Mouse (Mus musculus) intestine, embryonic 15.5 days (tissue): ENCODE measurements around the gene Ap1s1. TPM values are rescaled to one million over a fixed set of nuclear protein-coding genes. Genes with fewer than 3 reads are reported as not detected.
A peak's percentile ranks its signal among the peaks of the same experiment; 100 is the strongest.

Source experiments
- ATAC-seq: fragments of 200-750 bp; cut with Nextera tagmentation; 2 replicates; pipeline ENCODE4 v1.8.0; 2017; ENCODE audit warnings: moderate TSS enrichment, moderate library complexity
- H3K27ac ChIP-seq: fragments of 300-500 bp; sonication (generic); 2 replicates; pipeline ENCODE4 v1.5.1; 2015; ENCODE audit warnings: mild to moderate bottlenecking, inconsistent platforms
- H3K27me3 ChIP-seq: fragments of 300-500 bp; sonication (generic); replicated peaks from 2 replicates; pipeline ENCODE4 v1.6.1; 2015; ENCODE audit warnings: inconsistent platforms
- H3K36me3 ChIP-seq: fragments of 300-500 bp; sonication (generic); 2 replicates; pipeline ENCODE4 v1.6.1; 2015; ENCODE audit warnings: inconsistent platforms
- H3K4me1 ChIP-seq: fragments of 300-500 bp; sonication (generic); replicated peaks from 2 replicates; pipeline ENCODE4 v1.6.1; 2015; ENCODE audit warnings: inconsistent platforms
- H3K4me2 ChIP-seq: fragments of 300-500 bp; sonication (generic); replicated peaks from 2 replicates; pipeline ENCODE4 v1.6.1; 2015; ENCODE audit warnings: mild to moderate bottlenecking, inconsistent platforms
- H3K4me3 ChIP-seq: fragments of 300-500 bp; sonication (generic); replicated peaks from 2 replicates; pipeline ENCODE4 v1.5.1; 2015; ENCODE audit warnings: inconsistent platforms
- H3K9ac ChIP-seq: fragments of 300-500 bp; sonication (generic); 2 replicates; pipeline ENCODE4 v1.6.1; 2015; ENCODE audit warnings: inconsistent platforms
- H3K9me3 ChIP-seq: fragments of 300-500 bp; sonication (generic); 2 replicates; pipeline ENCODE4 v1.6.1; 2016; ENCODE audit warnings: inconsistent platforms
- WGBS: fragments of 180-500 bp; shearing (Covaris S2); methylation state at CpG from one replicate; pipeline ENCODE4 v1.1.7; 2015; 5-methylcytosine and 5-hydroxymethylcytosine counted together
- polyA plus RNA-seq: library from polyadenylated mRNA; unstranded; fragments of >200 nt; fragmentation: Nextera tagmentation; extraction: Ambion mirVana; gene quantifications from 2 replicates; pipeline ENCODE4 v1.2.1, GENCODE M21; 2015

Ap1s1 gene
- polyA plus RNA-seq, 1 experiment from 2014 or later, result 242 TPM

DNA sequence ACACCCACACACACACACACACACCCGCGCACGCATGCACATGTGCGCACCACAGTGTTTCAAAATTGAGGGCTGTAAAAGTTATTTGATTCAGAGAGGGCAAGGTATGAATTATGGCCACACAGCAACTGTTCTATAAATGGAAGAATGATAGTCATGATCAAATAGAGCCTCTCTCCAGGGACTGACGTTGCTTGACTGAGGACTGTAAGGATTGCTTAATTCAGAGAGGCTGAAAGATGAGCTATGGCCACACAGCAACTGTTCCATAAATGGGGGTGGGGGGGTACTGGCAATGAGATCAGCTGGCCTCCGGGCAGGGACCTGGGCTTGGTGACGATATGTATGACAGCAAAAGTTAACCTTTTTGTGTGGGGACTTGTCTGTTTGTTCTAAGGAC lies 31.3 kb upstream of the Ap1s1 start:
- Histone ChIP-seq H3K9ac (no peak overlapping the region), H3K9me3 (no peaks in the 10 kb centered on the region), H3K4me1 (peaks cover 30% of the 10 kb centered on the region), H3K36me3 (no peaks in the 10 kb centered on the region), H3K27ac (0 out of 2 replicates have a peak overlapping the region, but pooled peaks have one; percentile 34), H3K4me2 (no peak overlapping the region), H3K4me3 (no peak overlapping the region), H3K27me3 (0 out of 2 replicates have a peak, but pooled peaks cover 3% of the 10 kb centered on the region)
- 83% methylated on average over 7 of the region's 7 CpGs for WGBS
- ATAC-seq, result no peak

DNA sequence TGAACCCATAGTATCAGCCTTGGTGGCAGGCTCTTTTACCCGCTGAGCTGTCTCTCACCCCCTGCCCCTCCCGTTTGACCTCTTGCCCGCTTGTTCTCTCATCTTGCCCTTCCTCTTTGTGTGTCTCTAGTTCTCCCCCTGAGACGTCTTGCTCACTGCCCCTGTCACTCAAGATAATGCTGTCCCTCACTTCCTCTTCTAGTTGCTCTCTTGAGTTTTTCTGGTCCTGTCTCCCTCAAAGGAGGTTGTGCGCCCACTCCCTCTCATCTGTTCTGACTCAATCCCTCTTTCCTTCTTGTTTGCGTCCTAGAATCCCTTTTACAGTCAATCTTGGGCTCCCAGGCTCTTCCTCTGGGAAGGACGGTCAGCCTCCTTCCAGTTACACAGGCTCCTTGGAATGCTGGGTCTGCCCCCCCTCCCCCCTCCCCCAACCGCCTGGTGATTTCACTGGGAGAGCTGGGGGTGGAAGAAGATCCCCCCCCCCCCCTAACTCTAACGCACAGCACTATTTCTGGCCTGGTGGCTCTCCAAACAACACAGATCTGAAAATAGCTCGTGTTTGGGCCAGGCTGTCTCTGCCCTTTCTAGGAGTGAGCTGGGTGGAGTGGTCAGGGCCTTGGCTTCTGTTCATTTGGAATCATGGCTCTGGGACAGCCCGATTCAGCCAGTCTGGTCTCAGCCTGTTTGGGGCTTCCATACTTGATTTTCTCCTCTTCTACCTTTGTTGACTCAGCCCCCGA lies 30.4 kb upstream of the Ap1s1 start:
- Histone ChIP-seq H3K4me1 (peaks cover 34% of the 10 kb centered on the region), H3K36me3 (no peaks in the 10 kb centered on the region), H3K9me3 (no peaks in the 10 kb centered on the region), H3K27me3 (0 out of 2 replicates have a peak, but pooled peaks cover 3% of the 10 kb centered on the region), H3K27ac (peak overlapping the region; percentile 37), H3K4me2 (no peak overlapping the region), H3K4me3 (no peak overlapping the region), H3K9ac (no peak overlapping the region)
- no peak for ATAC-seq
- WGBS, result 33% methylated on average over 12 of the region's 12 CpGs

DNA sequence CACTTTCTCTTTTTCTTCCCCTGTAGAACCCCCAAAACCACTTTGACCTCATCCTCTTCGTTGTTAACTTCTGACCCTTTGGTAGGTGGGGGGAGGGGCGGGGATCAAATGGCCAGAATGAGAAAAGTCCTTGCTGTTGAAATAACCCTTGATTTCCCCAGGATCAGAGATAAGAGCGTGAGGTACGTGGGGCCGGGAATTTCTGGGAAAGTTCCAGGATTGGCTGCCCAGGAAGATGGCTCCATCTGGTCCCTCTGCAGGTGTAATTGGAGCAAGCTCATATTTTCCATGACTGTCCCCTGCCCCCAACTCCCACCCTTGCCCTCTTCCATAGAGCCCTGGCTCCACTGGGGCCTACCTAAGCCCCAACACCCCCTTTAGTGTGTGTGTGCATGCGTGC lies 29.8 kb upstream of the Ap1s1 start:
- WGBS, result 59% methylated on average over 6 of the region's 6 CpGs
- H3K4me1 ChIP-seq, result peaks cover 34% of the 10 kb centered on the region
- H3K4me2 ChIP-seq, result no peak overlapping the region
- H3K27me3 ChIP-seq, result 0 out of 2 replicates have a peak, but pooled peaks cover 3% of the 10 kb centered on the region
- H3K27ac ChIP-seq, result 0 out of 2 replicates have a peak overlapping the region, but pooled peaks have one; percentile 37
- no peaks in the 10 kb centered on the region for H3K9me3 ChIP-seq
- ATAC-seq, result no peak
- no peak overlapping the region for H3K9ac ChIP-seq
- H3K4me3 ChIP-seq, result no peak overlapping the region
- H3K36me3 ChIP-seq, result no peaks in the 10 kb centered on the region

DNA sequence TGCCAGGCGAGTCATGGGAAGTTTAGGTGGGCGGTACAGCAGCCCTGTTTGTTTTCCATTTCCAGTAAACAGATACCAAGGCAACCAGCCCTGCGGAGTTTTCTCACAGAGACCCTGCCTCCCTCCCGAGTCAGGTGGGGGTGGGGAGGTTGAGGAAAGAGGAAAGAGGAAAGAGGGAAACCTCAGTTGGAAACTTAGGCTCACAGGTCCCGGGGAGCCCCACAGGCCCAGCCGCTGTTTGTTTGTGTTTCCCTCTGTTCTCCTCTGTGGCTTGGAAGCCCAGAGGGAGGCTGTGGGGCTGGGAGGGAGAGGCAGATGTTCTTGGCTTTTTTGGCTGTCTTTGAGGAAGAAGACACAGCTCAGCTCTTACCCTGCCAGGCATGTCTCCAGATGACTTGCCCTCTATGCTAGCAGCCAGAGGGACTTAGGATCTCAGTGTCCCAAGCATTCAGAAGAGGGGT lies 28.3 kb upstream of the Ap1s1 start:
- 30% methylated on average over 6 of the region's 6 CpGs for WGBS
- Histone ChIP-seq H3K27me3 (0 out of 2 replicates have a peak, but pooled peaks cover 3% of the 10 kb centered on the region), H3K4me1 (peaks cover 29% of the 10 kb centered on the region), H3K9ac (no peak overlapping the region), H3K27ac (no peak overlapping the region), H3K9me3 (no peaks in the 10 kb centered on the region), H3K4me3 (no peak overlapping the region), H3K4me2 (no peak overlapping the region), H3K36me3 (no peaks in the 10 kb centered on the region)
- ATAC-seq, result no peak

DNA sequence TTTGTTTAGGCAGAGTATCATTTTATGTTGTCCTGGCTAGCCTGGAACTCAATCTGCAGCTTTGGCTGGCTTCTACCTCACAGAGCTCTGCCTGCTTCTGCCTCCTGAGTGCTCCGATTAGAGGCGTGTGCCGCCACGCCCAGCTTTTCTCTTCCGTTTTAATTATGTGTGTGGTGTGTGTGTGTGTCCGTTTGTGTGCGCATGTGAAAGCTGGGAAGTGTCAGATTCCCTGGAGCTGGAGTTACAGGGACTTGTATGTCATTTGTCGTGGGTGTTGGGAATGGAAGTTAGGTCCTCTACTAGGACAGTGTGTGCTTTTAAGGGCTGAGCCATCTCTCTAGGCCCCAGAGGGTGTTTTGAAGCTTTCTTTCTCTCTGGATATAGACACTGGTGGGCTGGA lies 27.2 kb upstream of the Ap1s1 start:
- no peaks in the 10 kb centered on the region for H3K36me3 ChIP-seq
- H3K27ac ChIP-seq, result no peak overlapping the region
- H3K9ac ChIP-seq, result no peak overlapping the region
- 0 out of 2 replicates have a peak, but pooled peaks cover 3% of the 10 kb centered on the region for H3K27me3 ChIP-seq
- H3K4me1 ChIP-seq, result peaks cover 29% of the 10 kb centered on the region
- ATAC-seq, result no peak
- 92% methylated on average over 8 of the region's 8 CpGs for WGBS
- H3K4me2 ChIP-seq, result no peak overlapping the region
- no peaks in the 10 kb centered on the region for H3K9me3 ChIP-seq
- no peak overlapping the region for H3K4me3 ChIP-seq

DNA sequence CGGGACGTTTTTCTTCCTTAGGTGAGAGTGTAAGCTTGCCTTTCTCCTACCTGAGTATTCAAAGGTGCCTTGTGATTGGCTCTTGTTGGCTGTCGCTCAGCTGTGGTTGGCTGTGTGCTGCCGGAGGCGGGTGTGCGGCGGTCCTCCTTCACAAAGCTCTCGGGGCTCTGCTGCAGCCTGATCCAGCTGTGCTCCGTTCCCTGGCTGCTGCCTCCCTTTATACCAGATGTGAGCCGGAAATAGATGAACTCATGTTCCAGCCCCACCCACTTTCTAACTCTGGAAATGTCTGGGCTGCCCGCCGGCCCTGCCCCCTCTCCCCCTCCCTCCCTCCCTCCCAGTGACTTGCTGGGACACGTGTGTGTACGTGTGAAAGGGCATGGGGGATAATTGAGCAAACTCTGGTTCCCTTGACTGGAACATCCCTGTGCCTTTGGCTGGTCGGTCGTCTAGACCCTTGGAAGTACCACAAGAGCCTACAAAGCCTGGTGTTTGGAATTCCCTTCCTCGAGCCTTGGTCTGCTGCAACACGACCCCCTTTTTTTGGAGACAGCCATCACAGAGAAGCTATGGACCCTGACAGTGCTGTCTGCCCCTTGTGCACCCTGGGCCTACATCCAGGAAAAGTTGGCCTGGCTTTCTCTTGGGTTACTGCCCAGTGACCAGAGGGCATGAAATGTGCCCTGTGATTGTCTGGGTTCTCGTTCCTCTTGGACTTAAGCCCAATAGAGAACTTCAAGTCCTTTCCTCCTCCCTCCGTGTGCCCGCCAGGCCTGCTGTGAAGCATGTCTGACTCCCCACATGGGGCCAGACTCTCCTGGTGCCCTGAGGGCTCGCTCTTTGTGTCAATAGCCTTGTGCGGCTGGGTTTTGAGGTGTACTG lies 26.4 kb upstream of the Ap1s1 start, which contains the start of gene Serpine1:
Gene Serpine1 (minus strand): TSS at position 190 of the 882 bp plus-strand sequence.
- Histone ChIP-seq H3K36me3 (no peaks in the 10 kb centered on the region), H3K4me3 (peak within 1 kb of the TSS; percentile 21), H3K4me1 (peaks cover 29% of the 10 kb centered on the region), H3K9ac (no peak within 1 kb of the TSS), H3K27ac (peak within 1 kb of the TSS; percentile 60), H3K9me3 (no peaks in the 10 kb centered on the region), H3K4me2 (peak within 1 kb of the TSS; percentile 53), H3K27me3 (0 out of 2 replicates have a peak, but pooled peaks cover 3% of the 10 kb centered on the region)
- ATAC-seq, result peak; percentile 94
- 23% methylated on average over 23 of the region's 23 CpGs for WGBS

DNA sequence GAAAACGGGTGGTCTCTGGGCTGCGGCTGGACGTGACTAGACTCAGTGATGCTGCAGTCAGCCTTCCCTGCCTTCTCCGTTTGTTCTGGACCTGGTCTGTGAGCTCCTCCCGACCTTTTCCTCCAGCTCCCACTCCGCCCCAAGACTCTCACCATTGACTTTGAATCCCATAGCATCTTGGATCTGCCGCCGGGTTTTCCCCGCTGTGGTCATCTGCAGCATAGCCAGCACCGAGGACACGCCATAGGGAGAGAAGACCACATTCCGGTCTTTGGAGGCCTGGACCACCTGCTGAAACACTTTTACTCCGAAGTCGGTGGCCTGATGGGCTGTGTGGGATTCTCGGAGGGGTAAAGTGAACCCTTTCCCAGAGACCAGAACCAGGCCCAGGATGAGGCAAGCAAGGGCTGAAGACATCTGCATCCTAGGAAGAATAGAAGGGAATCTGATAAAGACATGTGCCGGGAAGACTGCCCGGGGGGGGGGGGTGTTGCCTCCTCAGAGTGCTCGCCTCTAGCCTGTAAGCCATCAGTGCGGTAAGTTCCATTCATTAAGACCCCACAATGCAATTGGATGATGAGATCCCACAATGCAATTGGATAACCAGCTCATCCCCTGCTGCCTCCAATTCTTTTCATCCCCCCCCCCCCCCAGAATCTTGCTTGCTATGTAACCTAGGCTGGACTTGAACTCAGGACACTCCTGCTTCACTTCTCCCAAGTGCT lies 25.1 kb upstream of the Ap1s1 start:
- peaks cover 23% of the 10 kb centered on the region for H3K4me1 ChIP-seq
- H3K4me2 ChIP-seq, result no peak overlapping the region
- ATAC-seq, result no peak
- no peaks in the 10 kb centered on the region for H3K36me3 ChIP-seq
- H3K4me3 ChIP-seq, result no peak overlapping the region
- H3K9me3 ChIP-seq, result no peaks in the 10 kb centered on the region
- H3K27me3 ChIP-seq, result 0 out of 2 replicates have a peak, but pooled peaks cover 3% of the 10 kb centered on the region
- H3K9ac ChIP-seq, result no peak overlapping the region
- 82% methylated on average over 19 of the region's 19 CpGs for WGBS
- no peak overlapping the region for H3K27ac ChIP-seq

DNA sequence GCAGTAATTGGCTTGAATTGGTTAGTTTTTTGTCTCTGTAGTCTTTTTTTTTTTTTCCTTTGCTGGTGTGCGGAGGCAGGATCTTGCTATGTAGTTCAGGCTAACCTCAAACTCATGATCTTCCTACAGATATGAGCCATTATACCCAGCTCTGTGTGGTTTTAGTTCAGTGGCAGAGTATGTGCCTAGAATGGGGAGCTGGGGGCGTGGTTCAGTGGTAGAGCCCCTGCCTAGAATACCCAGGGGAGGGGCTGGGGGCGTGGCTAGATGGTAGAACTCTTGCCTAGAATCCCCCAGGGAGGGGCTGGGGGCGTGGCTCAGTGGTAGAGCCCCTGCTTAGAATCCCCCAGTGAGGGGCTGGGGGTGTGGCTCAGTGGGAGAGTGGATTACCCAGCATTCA lies 22.8 kb upstream of the Ap1s1 start:
- no peak overlapping the region for H3K9ac ChIP-seq
- 82% methylated on average over 4 of the region's 4 CpGs for WGBS
- H3K4me3 ChIP-seq, result no peak overlapping the region
- H3K27ac ChIP-seq, result no peak overlapping the region
- no peaks in the 10 kb centered on the region for H3K9me3 ChIP-seq
- peaks cover 10% of the 10 kb centered on the region for H3K4me1 ChIP-seq
- H3K27me3 ChIP-seq, result 0 out of 2 replicates have a peak, but pooled peaks cover 3% of the 10 kb centered on the region
- ATAC-seq, result no peak
- H3K36me3 ChIP-seq, result no peaks in the 10 kb centered on the region
- no peak overlapping the region for H3K4me2 ChIP-seq

DNA sequence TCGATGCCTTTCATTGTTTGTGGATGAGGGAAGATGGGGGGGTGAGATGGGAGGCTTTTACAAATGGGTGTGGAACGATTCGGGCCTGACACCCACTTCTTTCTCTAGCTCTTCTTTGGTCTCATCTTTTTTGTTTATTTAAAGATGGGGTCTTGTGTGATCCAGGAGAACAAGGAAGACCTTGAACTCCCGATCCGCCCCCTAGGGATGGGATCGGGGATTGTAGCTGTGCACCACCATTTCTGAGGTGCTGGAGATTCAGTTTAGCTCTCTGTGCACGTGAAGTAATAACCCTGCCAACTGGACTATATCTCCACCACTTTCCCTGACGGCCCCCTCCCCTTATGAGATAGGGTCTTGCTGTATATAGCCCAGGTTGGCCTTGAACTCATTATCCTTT lies 20.0 kb upstream of the Ap1s1 start:
- WGBS, result 71% methylated on average over 8 of the region's 8 CpGs

DNA sequence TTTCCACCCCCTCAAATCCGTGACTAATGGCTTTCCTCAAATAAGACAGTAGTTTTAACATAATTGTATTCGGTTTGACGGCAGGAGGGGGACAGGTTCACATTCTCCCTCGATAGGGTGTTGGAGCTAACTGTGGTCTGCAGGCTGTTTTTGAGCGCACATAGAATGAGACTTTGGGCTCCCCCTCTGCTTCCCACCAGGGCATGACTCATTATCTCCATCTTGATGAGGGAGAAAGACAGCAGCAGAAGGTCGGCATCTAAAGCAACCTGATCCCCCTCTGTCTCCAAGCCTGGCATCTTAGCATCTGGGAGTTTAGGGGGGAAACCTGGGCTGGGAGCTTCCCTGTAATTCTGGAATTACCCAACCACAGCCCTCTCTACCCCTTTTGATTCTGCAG lies 19.5 kb upstream of the Ap1s1 start:
- H3K4me2 ChIP-seq, result no peak overlapping the region
- WGBS, result 66% methylated on average over 6 of the region's 6 CpGs
- 0 out of 2 replicates have a peak, but pooled peaks cover 3% of the 10 kb centered on the region for H3K27me3 ChIP-seq
- no peak overlapping the region for H3K4me3 ChIP-seq
- H3K4me1 ChIP-seq, result no peaks in the 10 kb centered on the region
- no peak overlapping the region for H3K27ac ChIP-seq
- H3K9ac ChIP-seq, result no peak overlapping the region
- H3K9me3 ChIP-seq, result no peaks in the 10 kb centered on the region
- no peak for ATAC-seq
- no peaks in the 10 kb centered on the region for H3K36me3 ChIP-seq

More for the DNA sequence above, 20.0 kb upstream of the Ap1s1 start:
- Histone ChIP-seq H3K4me1 (no peaks in the 10 kb centered on the region), H3K27me3 (0 out of 2 replicates have a peak, but pooled peaks cover 3% of the 10 kb centered on the region), H3K36me3 (no peaks in the 10 kb centered on the region), H3K9ac (no peak overlapping the region), H3K27ac (no peak overlapping the region), H3K4me2 (no peak overlapping the region), H3K4me3 (no peak overlapping the region), H3K9me3 (no peaks in the 10 kb centered on the region)
- ATAC-seq, result no peak

DNA sequence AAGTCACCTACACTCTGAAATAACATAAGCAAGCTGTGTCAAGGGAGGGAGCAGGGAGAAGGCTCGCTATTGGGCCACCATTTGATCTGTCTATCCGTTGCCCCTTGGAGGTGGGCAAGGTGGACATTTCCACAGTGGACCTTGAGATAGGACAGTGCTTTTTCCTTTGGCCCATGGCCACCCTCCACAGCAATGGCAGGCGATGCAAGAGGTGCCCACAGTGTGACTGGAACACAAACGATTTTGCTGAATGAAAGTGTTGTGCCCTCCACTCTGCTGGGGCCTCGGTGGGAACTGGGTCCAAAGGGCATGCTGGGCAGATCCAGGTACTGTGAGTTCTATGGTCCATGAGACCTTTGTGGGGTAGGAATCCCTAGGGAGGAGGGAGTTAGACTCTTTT lies 16.7 kb upstream of the Ap1s1 start:
- 77% methylated on average over 5 of the region's 5 CpGs for WGBS
- Histone ChIP-seq H3K9me3 (no peaks in the 10 kb centered on the region), H3K4me2 (no peak overlapping the region), H3K9ac (no peak overlapping the region), H3K4me1 (no peaks in the 10 kb centered on the region), H3K36me3 (no peaks in the 10 kb centered on the region), H3K4me3 (no peak overlapping the region), H3K27ac (no peak overlapping the region), H3K27me3 (0 out of 2 replicates have a peak, but pooled peaks cover 3% of the 10 kb centered on the region)
- no peak for ATAC-seq
